Mouse (Mus musculus): ENCODE data around the gene Obp2a.

Obp2a gene

GRCm38 (mm10) chr2:25711641-25712040 is 11.8 kb downstream of the Obp2a start:
- peak; percentile 80 for DNase-seq

- no peak for DNase-seq
These were observed 17.4 kb downstream of the Obp2a start for GRCm38 (mm10) chr2:25717222-25717621.

DNA sequence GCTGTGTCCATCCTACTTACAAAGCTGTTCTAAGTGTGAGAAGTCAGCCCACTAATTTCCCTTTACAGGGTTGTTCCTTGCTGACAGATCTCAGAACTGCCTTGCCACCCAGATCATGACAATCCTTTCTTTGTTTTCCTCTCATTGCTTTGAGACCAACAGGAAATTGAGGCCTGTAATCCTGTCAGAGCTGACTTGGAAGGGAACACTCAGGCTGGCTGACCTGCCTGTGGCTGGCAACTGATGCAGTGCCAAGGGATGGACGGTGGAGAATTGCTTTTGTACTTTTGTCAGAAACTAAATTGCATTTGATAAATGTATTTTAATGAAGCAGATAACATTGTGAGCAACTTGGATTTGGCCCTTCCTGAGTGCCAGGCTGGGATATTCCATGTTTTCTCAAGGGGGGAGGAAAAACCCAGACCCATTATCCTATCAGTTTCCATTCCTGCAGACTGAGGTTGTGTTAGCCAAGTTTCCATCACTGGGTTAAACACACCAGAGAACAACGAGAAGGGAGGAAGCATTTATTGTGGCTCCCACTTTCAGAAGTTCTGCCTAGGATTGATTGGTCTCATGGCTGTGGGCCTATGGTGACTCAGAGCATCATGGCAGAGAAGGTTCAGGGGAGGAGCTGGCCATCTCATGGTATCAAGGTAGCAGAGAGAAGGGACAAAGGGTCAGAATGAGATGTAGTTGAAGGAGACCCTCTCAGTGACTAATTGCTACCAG is 33.5 kb downstream of the Obp2a start:
- DNase-seq = peak; percentile 72

- DNase-seq = peak; percentile 7
These were observed 36.9 kb downstream of the Obp2a start, which contains the start of gene Obp2b for GRCm38 (mm10) chr2:25736709-25737108. Gene Obp2b, plus strand, starts transcription at chr2:25737009.

GRCm38 (mm10) chr2:25741671-25742070 is 41.8 kb downstream of the Obp2a start:
- DNase-seq = peak; percentile 24

All from heart, adult 11 months (tissue).